Mouse (Mus musculus) E14TG2a.4 (cell line): ENCODE measurements around the gene Gm7980.
"Not testable (repeated sequence)": the region's sequence is repeated elsewhere in the genome, so short reads cannot be mapped to it uniquely, and the experiment has no call there.

Source experiments
- H3K27me3 ChIP-seq: 2 replicates; pipeline ENCODE4 v1.6.1; 2014; ENCODE audit warnings: low read length, control low read depth; ENCODE audit not compliant: insufficient read depth
- H3K36me3 ChIP-seq: 2 replicates; pipeline ENCODE4 v1.6.1; 2014; ENCODE audit warnings: low read length, control low read depth; ENCODE audit not compliant: insufficient read depth
- H3K4me1 ChIP-seq: replicated peaks from 2 replicates; pipeline ENCODE4 v1.6.1; 2014; ENCODE audit warnings: low read depth, low read length, control low read depth
- H3K4me3 ChIP-seq: replicated peaks from 2 replicates; pipeline ENCODE4 v1.5.1; 2014; ENCODE audit warnings: mild to moderate bottlenecking, low read length
- H3K9me3 ChIP-seq: 2 replicates; pipeline ENCODE4 v1.6.1; 2014; ENCODE audit warnings: low read length, control low read depth

Gene Gm7980

DNA sequence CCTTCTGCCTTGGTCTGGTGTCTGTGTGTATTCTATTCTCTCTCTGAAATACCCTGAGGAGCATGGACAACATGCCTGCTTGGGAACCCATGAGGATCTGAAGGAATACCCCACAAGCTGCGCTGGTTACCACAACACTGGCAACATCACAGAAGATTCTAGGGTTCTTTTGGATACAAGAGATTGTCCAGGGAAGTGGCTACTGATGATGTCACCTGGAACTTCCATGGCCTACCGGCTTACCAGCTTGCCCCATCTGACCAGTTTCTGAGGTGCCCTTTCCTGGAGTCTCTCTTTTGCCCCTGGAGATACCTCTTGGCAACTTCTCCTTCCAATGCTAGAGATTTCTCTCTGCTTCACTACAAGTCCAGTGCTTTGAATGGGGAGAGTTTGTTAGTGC lies at the start of gene Gm7980:
Gm7980 (minus strand) TSS at position 101 of the 400 bp plus-strand sequence.
- H3K4me1 ChIP-seq, H3K4me3 ChIP-seq, H3K36me3 ChIP-seq: not testable (repeated sequence)

GRCm38 (mm10) chr14:41943695-41944094 lies 36.6 kb upstream of the Gm7980 start, which contains the start of gene 1700024B05Rik:
Gene 1700024B05Rik, plus strand, starts transcription at chr14:41943995.
- H3K36me3 ChIP-seq, H3K4me1 ChIP-seq: not testable (repeated sequence)

More for the DNA sequence above, at the start of gene Gm7980:
- not testable (repeated sequence) for H3K9me3 ChIP-seq, H3K27me3 ChIP-seq

GRCm38 (mm10) chr14:41924649-41925048 lies 17.6 kb upstream of the Gm7980 start, which contains the start of gene 1700049E17Rik1:
Gene 1700049E17Rik1, plus strand, starts transcription at chr14:41924949.
- H3K4me1 ChIP-seq, H3K4me3 ChIP-seq, H3K27me3 ChIP-seq, H3K9me3 ChIP-seq, H3K36me3 ChIP-seq: not testable (repeated sequence)

More at GRCm38 (mm10) chr14:41943695-41944094, 36.6 kb upstream of the Gm7980 start, which contains the start of gene 1700024B05Rik:
- not testable (repeated sequence) for H3K27me3 ChIP-seq, H3K9me3 ChIP-seq, H3K4me3 ChIP-seq
